Mouse (Mus musculus) spleen, adult 2 months (tissue): Measurements from ENCODE around the gene Gm28230. TPM values are rescaled to one million over a fixed set of nuclear protein-coding genes. Genes with fewer than 3 reads are reported as not detected.

Source experiments
- DNase-seq, 2 experiments: peaks; one replicate each; pipeline versions ENCODE4 v3.0.0 to v3.0.0-alpha.2; 2012 to 2021; ENCODE audit warnings: low spot score in 2 of 2, low read depth in 1 of 2
- H3K27ac ChIP-seq: fragments of 200-500 bp; 2 replicates; pipeline ENCODE4 v1.5.1; 2012; ENCODE audit warnings: low read length, inconsistent platforms; ENCODE audit not compliant: insufficient read depth
- H3K27me3 ChIP-seq: fragments of 200-500 bp; 2 replicates; pipeline ENCODE4 v1.6.1; 2012; ENCODE audit warnings: mild to moderate bottlenecking, moderate library complexity, low read length, inconsistent platforms; ENCODE audit not compliant: control insufficient read depth, insufficient read depth
- H3K36me3 ChIP-seq: fragments of 200-500 bp; 2 replicates; pipeline ENCODE4 v1.6.1; 2012; ENCODE audit warnings: mild to moderate bottlenecking, low read length, inconsistent platforms; ENCODE audit not compliant: control insufficient read depth, insufficient read depth
- H3K4me1 ChIP-seq: fragments of 200-500 bp; 2 replicates; pipeline ENCODE4 v1.6.1; 2011; ENCODE audit warnings: inconsistent platforms; ENCODE audit not compliant: control insufficient read depth, insufficient read depth, insufficient read length
- H3K4me3 ChIP-seq: fragments of 200-500 bp; 2 replicates; pipeline ENCODE4 v1.5.1; 2011; ENCODE audit warnings: mild to moderate bottlenecking, inconsistent platforms; ENCODE audit not compliant: insufficient read depth, insufficient read length; ENCODE audit errors: extremely low read depth
- CTCF ChIP-seq: fragments of 200-500 bp; IDR thresholded peaks from 2 replicates; pipeline ENCODE4 v1.5.1; 2011; ENCODE audit warnings: mild to moderate bottlenecking, inconsistent platforms; ENCODE audit not compliant: insufficient read depth, insufficient read length, insufficient replicate concordance; ENCODE audit errors: extremely low read depth
- POLR2A ChIP-seq: fragments of 200-500 bp; IDR thresholded peaks from 2 replicates; pipeline ENCODE4 v1.6.1; 2011; ENCODE audit warnings: low read depth, low read length, inconsistent platforms
- WGBS: fragments of 180-500 bp; shearing (Covaris S2); methylation state at CpG from one replicate; pipeline ENCODE4 v1.1.7; 2018; 5-methylcytosine and 5-hydroxymethylcytosine counted together
- polyA plus RNA-seq: library from polyadenylated mRNA; depleted of rRNA; stranded (reverse); fragments of >200 nt; gene quantifications from 2 replicates; pipeline ENCODE4 v1.2.3, GENCODE M21; 2012

Gene Gm28230
- polyA plus RNA-seq, 1 experiment, result not detected

GRCm38 (mm10) chr2:74715504-74716241 lies 10.9 kb upstream of the Gm28230 start:
- peak; percentile 12 to 34 for DNase-seq
- Histone ChIP-seq H3K36me3 (no peaks in the 10 kb centered on the region), H3K27me3 (peaks cover 20% of the 10 kb centered on the region), H3K4me1 (peaks cover 4% of the 10 kb centered on the region; the same call in 1 of the 2 replicates), H3K4me3 (no peak overlapping the region), H3K27ac (no peak overlapping the region)
- TF ChIP-seq CTCF (peak; percentile 46; the same call in 1 of the 2 replicates), POLR2A (no peak)
- WGBS, result 6% methylated on average over 26 of the region's 26 CpGs

GRCm38 (mm10) chr2:74720384-74720783 lies 6.1 kb upstream of the Gm28230 start:
- no peak overlapping the region for H3K27ac ChIP-seq
- H3K4me3 ChIP-seq, result no peak overlapping the region
- DNase-seq, result no peak
- no peaks in the 10 kb centered on the region for H3K4me1 ChIP-seq
- peaks cover 5% of the 10 kb centered on the region for H3K27me3 ChIP-seq
- 32% methylated on average over 2 of the region's 2 CpGs for WGBS
- no peaks in the 10 kb centered on the region for H3K36me3 ChIP-seq
- no peak for TF ChIP-seq POLR2A
- TF ChIP-seq CTCF, result no peak

GRCm38 (mm10) chr2:74720955-74721491 lies 5.5 kb upstream of the Gm28230 start:
- DNase-seq, result no peak
- H3K36me3 ChIP-seq, result no peaks in the 10 kb centered on the region
- H3K27ac ChIP-seq, result no peak overlapping the region
- H3K4me3 ChIP-seq, result no peak overlapping the region
- no peaks in the 10 kb centered on the region for H3K4me1 ChIP-seq
- H3K27me3 ChIP-seq, result no peaks in the 10 kb centered on the region; the same call in 1 of the 2 replicates
- TF ChIP-seq POLR2A, result no peak
- 69% methylated on average over 5 of the region's 5 CpGs for WGBS

- TF ChIP-seq CTCF, result no peak
- no peak for TF ChIP-seq POLR2A
Measured at GRCm38 (mm10) chr2:74721882-74722281, 4.6 kb upstream of the Gm28230 start.

GRCm38 (mm10) chr2:74722949-74723348 lies 3.6 kb upstream of the Gm28230 start:
- no peak for DNase-seq
- no peak for TF ChIP-seq POLR2A
- no peak overlapping the region for H3K4me3 ChIP-seq
- no peaks in the 10 kb centered on the region for H3K36me3 ChIP-seq
- no peak overlapping the region for H3K27ac ChIP-seq
- peaks cover 9% of the 10 kb centered on the region; the same call in 1 of the 2 replicates for H3K27me3 ChIP-seq
- H3K4me1 ChIP-seq, result no peaks in the 10 kb centered on the region
- 34% methylated on average over 8 of the region's 8 CpGs for WGBS

More at GRCm38 (mm10) chr2:74721882-74722281, 4.6 kb upstream of the Gm28230 start:
- WGBS, result 20% methylated on average over 6 of the region's 6 CpGs
- DNase-seq, result no peak
- peaks cover 2% of the 10 kb centered on the region; the same call in 1 of the 2 replicates for H3K27me3 ChIP-seq
- no peaks in the 10 kb centered on the region for H3K4me1 ChIP-seq
- no peak overlapping the region for H3K27ac ChIP-seq
- H3K36me3 ChIP-seq, result no peaks in the 10 kb centered on the region
- no peak overlapping the region for H3K4me3 ChIP-seq

- no peak for TF ChIP-seq POLR2A
- no peak for TF ChIP-seq CTCF
- no peak overlapping the region for H3K27ac ChIP-seq
- H3K27me3 ChIP-seq, result peaks cover 12% of the 10 kb centered on the region; the same call in 1 of the 2 replicates
- WGBS, result 66% methylated on average over 7 of the region's 7 CpGs
- no peak overlapping the region for H3K4me3 ChIP-seq
- H3K36me3 ChIP-seq, result no peaks in the 10 kb centered on the region
- no peak for DNase-seq
- H3K4me1 ChIP-seq, result no peaks in the 10 kb centered on the region
Measured at GRCm38 (mm10) chr2:74724244-74725015, 2.1 kb upstream of the Gm28230 start.

GRCm38 (mm10) chr2:74725171-74725570 lies 1.4 kb upstream of the Gm28230 start:
- WGBS, result 77% methylated on average over 17 of the region's 17 CpGs
- TF ChIP-seq CTCF (no peak), POLR2A (no peak)
- H3K27ac ChIP-seq, result no peak overlapping the region

More at GRCm38 (mm10) chr2:74725171-74725570, 1.4 kb upstream of the Gm28230 start:
- Histone ChIP-seq H3K4me1 (no peaks in the 10 kb centered on the region), H3K36me3 (no peaks in the 10 kb centered on the region), H3K4me3 (no peak overlapping the region), H3K27me3 (peaks cover 12% of the 10 kb centered on the region; the same call in 1 of the 2 replicates)
- no peak for DNase-seq
